Mouse (Mus musculus) lung, postnatal 0 days (tissue): Measurements from ENCODE around the gene Ipo5. TPM values are rescaled to one million over a fixed set of nuclear protein-coding genes. Genes with fewer than 3 reads are reported as not detected.

ENCODE experiments used
- ATAC-seq: fragments of 200-750 bp; cut with Nextera tagmentation; 2 replicates; pipeline ENCODE4 v1.8.0; 2017; ENCODE audit warnings: moderate library complexity
- DNase-seq: peaks from one replicate; pipeline ENCODE4 v3.0.0-alpha.2; 2016; ENCODE audit warnings: low spot score
- H3K27ac ChIP-seq: fragments of 300-500 bp; sonication (generic); 2 replicates; pipeline ENCODE4 v1.5.1; 2014; ENCODE audit warnings: antibody characterized with exemption, mild to moderate bottlenecking, low read length, mixed read lengths
- H3K27me3 ChIP-seq: fragments of 300-500 bp; sonication (generic); replicated peaks from 2 replicates; pipeline ENCODE4 v1.6.1; 2014; ENCODE audit warnings: low read length, mixed read lengths; ENCODE audit not compliant: insufficient read depth
- H3K36me3 ChIP-seq: fragments of 300-500 bp; sonication (generic); 2 replicates; pipeline ENCODE4 v1.6.1; 2014; ENCODE audit warnings: low read length, mixed read lengths; ENCODE audit not compliant: insufficient read depth
- H3K4me1 ChIP-seq: fragments of 300-500 bp; sonication (generic); 2 replicates; pipeline ENCODE4 v1.6.1; 2014; ENCODE audit warnings: antibody characterized with exemption, low read depth, low read length, mixed read lengths; ENCODE audit not compliant: insufficient read depth
- H3K4me2 ChIP-seq: fragments of 300-500 bp; sonication (generic); replicated peaks from 2 replicates; pipeline ENCODE4 v1.6.1; 2014; ENCODE audit warnings: low read depth, mild to moderate bottlenecking, low read length, moderate library complexity, mixed read lengths
- H3K4me3 ChIP-seq: fragments of 300-500 bp; sonication (generic); 2 replicates; pipeline ENCODE4 v1.5.1; 2014; ENCODE audit warnings: low read depth, low read length
- H3K9ac ChIP-seq: fragments of 300-500 bp; sonication (generic); replicated peaks from 2 replicates; pipeline ENCODE4 v1.6.1; 2014; ENCODE audit warnings: low read depth, mild to moderate bottlenecking
- H3K9me3 ChIP-seq: fragments of 300-500 bp; sonication (generic); 2 replicates; pipeline ENCODE4 v1.6.1; 2016; ENCODE audit warnings: low read length, mixed read lengths
- CTCF ChIP-seq: IDR thresholded peaks from 2 replicates; pipeline ENCODE4 v1.5.1; 2016; ENCODE audit warnings: antibody characterized with exemption, mild to moderate bottlenecking
- EP300 ChIP-seq: IDR thresholded peaks from 2 replicates; pipeline ENCODE4 v1.6.1; 2016; ENCODE audit warnings: antibody characterized with exemption, mild to moderate bottlenecking, control low read depth
- WGBS: fragments of 180-500 bp; shearing (Covaris S2); extraction: QIAGEN DNeasy Blood & Tissue Kit; methylation state at CpG from one replicate; pipeline ENCODE4 v1.1.7; 2014; 5-methylcytosine and 5-hydroxymethylcytosine counted together
- polyA plus RNA-seq: library from polyadenylated mRNA; unstranded; fragments of >200 nt; fragmentation: Nextera tagmentation; extraction: Ambion mirVana; gene quantifications from 2 replicates; pipeline ENCODE4 v1.2.1, GENCODE M21; 2015

The Ipo5 gene
- polyA plus RNA-seq, 1 experiment from 2014 or later = 23.4 TPM

- Histone ChIP-seq H3K4me3 (no peak overlapping the region), H3K9ac (no peak overlapping the region), H3K9me3 (no peaks in the 10 kb centered on the region), H3K27ac (no peak overlapping the region), H3K4me2 (no peak overlapping the region), H3K27me3 (no peaks in the 10 kb centered on the region), H3K36me3 (no peaks in the 10 kb centered on the region), H3K4me1 (peaks cover 8% of the 10 kb centered on the region; the same call in 1 of the 2 replicates)
- ATAC-seq (no peak), DNase-seq (no peak)
- no peak for TF ChIP-seq EP300
- TF ChIP-seq CTCF = no peak
- 77% methylated on average over 5 of the region's 5 CpGs for WGBS
Observed at GRCm38 (mm10) chr14:120870736-120871135, 40.3 kb upstream of the Ipo5 start.

DNA sequence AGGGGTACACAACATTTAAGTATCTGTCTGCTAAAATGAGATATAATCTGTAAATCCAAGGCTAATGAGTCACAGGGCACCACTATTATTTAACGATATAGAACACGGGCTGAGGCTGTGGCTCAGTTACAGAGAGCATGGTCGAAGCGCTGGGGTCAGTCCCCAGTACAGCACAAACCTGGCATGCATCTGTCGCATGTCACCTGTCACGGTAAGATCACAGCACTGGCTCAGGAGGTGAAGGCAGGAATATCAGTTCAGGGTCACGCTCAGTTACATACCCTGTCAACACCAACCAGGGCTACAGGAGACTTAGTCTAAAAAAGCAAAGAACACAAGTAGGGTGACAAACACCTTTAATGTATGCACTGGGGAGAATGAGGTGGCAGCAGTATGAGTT, 36.6 kb upstream of the Ipo5 start:
- ATAC-seq (no peak), DNase-seq (no peak)
- no peak overlapping the region for H3K9ac ChIP-seq
- H3K9me3 ChIP-seq = no peaks in the 10 kb centered on the region
- no peak overlapping the region for H3K27ac ChIP-seq
- H3K4me2 ChIP-seq = no peak overlapping the region
- WGBS = 70% methylated on average over 7 of the region's 7 CpGs
- H3K36me3 ChIP-seq = no peaks in the 10 kb centered on the region
- no peaks in the 10 kb centered on the region for H3K27me3 ChIP-seq
- H3K4me3 ChIP-seq = no peak overlapping the region
- no peaks in the 10 kb centered on the region for H3K4me1 ChIP-seq
- TF ChIP-seq EP300 (no peak), CTCF (no peak)

GRCm38 (mm10) chr14:120875144-120875543, 35.9 kb upstream of the Ipo5 start:
- DNase-seq = no peak
- no peak for ATAC-seq
- H3K27ac ChIP-seq = no peak overlapping the region
- 59% methylated on average over 9 of the region's 9 CpGs for WGBS
- H3K4me3 ChIP-seq = no peak overlapping the region
- H3K4me1 ChIP-seq = no peaks in the 10 kb centered on the region
- H3K27me3 ChIP-seq = no peaks in the 10 kb centered on the region
- H3K36me3 ChIP-seq = no peaks in the 10 kb centered on the region
- no peaks in the 10 kb centered on the region for H3K9me3 ChIP-seq
- H3K4me2 ChIP-seq = no peak overlapping the region
- H3K9ac ChIP-seq = no peak overlapping the region
- no peak for TF ChIP-seq EP300
- TF ChIP-seq CTCF = peak; percentile 68

DNA sequence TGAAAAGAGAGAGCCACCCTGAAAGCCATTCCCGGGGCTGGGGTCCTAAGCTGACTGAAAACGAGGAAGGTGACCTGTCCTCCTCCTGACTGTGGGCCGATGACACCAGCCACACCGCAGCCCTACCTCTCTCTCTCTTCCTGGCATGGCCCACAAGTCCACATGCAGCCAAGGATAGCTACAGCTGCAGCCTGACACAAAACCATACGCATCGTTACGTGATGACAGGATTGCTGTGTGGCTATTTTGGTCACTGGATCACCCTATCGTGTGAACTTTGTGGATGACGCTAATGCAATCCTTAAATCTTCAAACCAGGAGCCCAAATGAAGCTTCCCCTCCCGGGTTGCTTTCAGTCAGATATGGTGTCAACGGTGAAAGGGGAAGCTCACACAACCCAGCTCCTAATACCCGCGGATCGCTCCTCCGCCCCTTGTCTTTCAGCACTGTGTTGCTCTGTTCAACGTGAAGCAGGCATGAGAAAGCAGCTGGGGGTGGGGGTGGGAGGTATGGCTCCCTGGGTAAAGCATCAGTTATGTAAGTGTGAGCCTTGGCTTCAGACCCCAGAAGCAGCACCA, 35.1 kb upstream of the Ipo5 start:
- WGBS = 83% methylated on average over 16 of the region's 16 CpGs
- no peak overlapping the region for H3K27ac ChIP-seq
- DNase-seq = no peak
- no peaks in the 10 kb centered on the region for H3K36me3 ChIP-seq
- H3K9me3 ChIP-seq = no peaks in the 10 kb centered on the region
- no peak overlapping the region for H3K4me3 ChIP-seq
- H3K27me3 ChIP-seq = no peaks in the 10 kb centered on the region
- no peaks in the 10 kb centered on the region for H3K4me1 ChIP-seq
- no peak overlapping the region for H3K4me2 ChIP-seq
- no peak overlapping the region for H3K9ac ChIP-seq
- TF ChIP-seq CTCF = no peak
- no peak for TF ChIP-seq EP300
- ATAC-seq = no peak

DNA sequence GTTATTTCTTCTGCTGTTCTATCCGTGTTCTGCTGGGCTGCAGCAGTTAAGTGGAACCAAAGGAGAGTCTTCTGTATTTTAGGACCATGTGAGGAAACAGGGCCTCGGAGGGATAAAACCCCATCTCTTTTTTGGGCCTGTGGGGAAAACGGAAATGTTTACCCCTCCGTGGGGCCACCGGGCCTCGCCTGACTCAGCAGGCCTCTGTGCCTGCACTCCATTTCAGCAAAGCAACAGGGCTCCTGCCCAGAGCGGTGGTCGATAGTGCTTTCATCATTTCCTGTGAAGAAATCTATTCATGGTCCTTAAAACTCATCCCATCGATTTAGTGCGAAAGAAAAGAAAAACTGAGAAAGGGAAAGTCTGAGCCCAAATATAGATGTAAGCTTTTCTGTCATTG, 33.9 kb upstream of the Ipo5 start:
- no peaks in the 10 kb centered on the region for H3K36me3 ChIP-seq
- TF ChIP-seq EP300 (no peak), CTCF (no peak)
- H3K9me3 ChIP-seq = no peaks in the 10 kb centered on the region
- H3K4me1 ChIP-seq = no peaks in the 10 kb centered on the region
- 58% methylated on average over 10 of the region's 10 CpGs for WGBS
- DNase-seq (no peak), ATAC-seq (no peak)
- H3K27ac ChIP-seq = no peak overlapping the region
- H3K9ac ChIP-seq = no peak overlapping the region
- no peak overlapping the region for H3K4me3 ChIP-seq
- no peaks in the 10 kb centered on the region for H3K27me3 ChIP-seq
- no peak overlapping the region for H3K4me2 ChIP-seq

DNA sequence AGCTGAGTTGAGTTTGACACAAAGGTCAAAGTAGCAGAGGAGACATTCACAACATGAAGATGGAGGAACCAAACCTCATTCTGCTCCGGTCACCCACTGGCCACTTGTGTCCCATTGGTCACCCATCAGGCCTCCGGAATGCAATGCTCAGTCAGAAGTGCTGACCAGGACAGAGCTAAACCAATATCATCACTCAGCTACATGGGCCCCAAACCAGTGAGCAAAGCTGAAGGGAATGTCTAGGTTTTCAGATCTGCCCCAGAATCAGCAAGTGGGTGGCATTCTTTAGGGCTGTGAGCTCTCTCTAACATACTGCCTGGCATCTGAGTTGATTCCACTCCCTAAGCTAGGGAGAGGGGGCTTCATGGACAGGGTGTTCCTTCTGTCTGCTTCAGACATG, 32.0 kb upstream of the Ipo5 start:
- Histone ChIP-seq H3K4me1 (no peaks in the 10 kb centered on the region), H3K4me2 (no peak overlapping the region), H3K36me3 (no peaks in the 10 kb centered on the region), H3K9me3 (no peaks in the 10 kb centered on the region), H3K27me3 (no peaks in the 10 kb centered on the region), H3K9ac (no peak overlapping the region), H3K4me3 (no peak overlapping the region), H3K27ac (no peak overlapping the region)
- TF ChIP-seq EP300 = no peak
- TF ChIP-seq CTCF = no peak
- 100% methylated on average over 2 of the region's 2 CpGs for WGBS
- DNase-seq (no peak), ATAC-seq (no peak)

GRCm38 (mm10) chr14:120880601-120881000, 30.4 kb upstream of the Ipo5 start:
- Histone ChIP-seq H3K27ac (no peak overlapping the region), H3K4me3 (no peak overlapping the region), H3K4me2 (no peak overlapping the region), H3K4me1 (no peaks in the 10 kb centered on the region), H3K36me3 (no peaks in the 10 kb centered on the region), H3K9me3 (no peaks in the 10 kb centered on the region), H3K27me3 (no peaks in the 10 kb centered on the region), H3K9ac (no peak overlapping the region)
- TF ChIP-seq CTCF = no peak
- no peak for TF ChIP-seq EP300
- ATAC-seq (no peak), DNase-seq (no peak)
- WGBS = 64% methylated on average over 1 of the region's 5 CpGs
